Mouse (Mus musculus) lung, postnatal 4 days (tissue): ENCODE results near the gene Foxred1.

ENCODE experiments used
- DNase-seq, 2 experiments: peaks; one replicate each; pipeline ENCODE4 v3.0.0; 2021

Gene Foxred1

DNA sequence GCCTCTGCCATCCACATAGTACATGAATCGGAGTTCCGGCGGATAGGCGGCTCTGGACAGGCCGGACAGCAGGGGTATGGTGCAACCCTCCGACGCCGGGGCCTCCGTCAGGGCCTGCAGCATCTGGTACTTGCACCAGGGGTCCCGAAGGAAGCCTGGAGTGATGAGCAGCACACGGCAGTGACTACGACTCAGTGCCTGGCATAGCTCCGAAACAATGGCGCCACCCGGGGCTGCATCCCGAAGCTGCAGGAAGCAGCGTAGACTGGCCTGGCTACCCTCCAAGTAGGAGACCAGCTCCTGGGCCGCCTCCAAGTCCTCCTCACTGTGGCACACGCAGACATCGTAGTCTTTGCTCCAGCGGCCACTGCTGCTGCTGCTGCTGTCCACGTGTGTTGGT, 22.2 kb downstream of the Foxred1 start:
- peak; percentile 62 to 75 for DNase-seq

DNA sequence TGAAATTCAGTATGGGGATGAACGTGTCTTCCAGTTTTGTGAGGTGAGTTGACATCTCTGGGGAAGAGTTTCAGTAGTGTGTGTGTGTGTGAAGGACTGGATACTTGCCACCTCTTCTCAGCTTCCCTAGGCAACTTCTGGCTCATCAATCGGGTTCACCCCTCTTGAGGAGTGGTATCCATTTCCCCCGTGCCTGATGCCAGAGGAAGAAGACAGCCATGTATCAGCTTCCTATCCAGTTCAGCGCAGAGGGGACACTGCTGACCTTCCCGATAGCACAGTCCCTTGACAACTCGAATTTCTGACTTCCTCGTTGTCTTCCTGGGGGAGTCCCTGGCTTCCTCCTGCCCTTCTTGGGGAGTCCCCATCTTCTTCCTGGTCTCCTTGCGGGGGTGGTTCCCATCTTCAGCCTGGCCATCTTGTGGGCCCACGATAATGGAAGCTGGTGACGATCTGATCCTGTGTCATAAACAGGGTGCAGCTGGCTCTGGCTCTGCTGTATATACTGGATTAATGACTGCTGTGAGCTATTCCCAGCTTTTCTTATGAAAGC, 23.4 kb downstream of the Foxred1 start:
- DNase-seq: peak; percentile 25 to 74

DNA sequence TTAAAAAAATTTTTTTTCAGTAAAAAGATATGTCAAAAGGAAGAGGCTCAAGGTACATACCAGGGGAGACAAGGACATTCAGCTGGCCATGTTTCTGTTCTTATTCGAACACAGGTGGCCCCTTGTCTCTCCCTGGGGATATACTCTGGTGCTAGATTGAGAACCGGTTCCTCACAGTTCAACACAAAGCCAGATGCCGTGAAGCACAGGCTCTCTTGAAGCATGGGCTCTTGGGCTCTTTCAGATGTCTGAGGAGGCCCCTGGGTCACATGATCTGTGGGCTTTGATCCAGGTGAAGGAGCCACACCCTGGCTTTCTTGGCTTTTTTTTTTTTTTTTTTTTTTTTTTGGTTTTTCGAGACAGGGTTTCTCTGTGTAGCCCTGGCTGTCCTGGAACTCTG, 24.4 kb downstream of the Foxred1 start:
- DNase-seq: no peak

DNA sequence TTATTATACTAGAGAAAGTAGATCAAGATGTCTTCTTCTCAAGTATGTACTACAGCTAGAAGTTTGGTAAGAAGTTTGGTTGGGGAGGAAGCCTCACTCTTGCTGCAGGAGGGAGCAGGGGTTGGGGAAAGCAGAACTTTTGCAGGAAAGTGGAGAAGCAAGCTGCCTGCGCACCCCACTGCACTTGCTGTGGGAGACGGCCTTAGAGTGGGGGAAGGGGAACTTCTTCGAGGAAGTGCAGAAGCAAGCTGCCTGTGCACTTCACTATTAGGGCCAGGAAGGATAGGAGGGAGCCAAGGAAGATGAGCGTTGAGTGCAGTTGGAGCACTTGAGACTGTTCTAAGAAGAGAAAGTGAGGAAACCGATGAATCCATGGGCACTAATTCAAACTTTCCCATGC, 27.5 kb downstream of the Foxred1 start:
- DNase-seq: no peak

DNA sequence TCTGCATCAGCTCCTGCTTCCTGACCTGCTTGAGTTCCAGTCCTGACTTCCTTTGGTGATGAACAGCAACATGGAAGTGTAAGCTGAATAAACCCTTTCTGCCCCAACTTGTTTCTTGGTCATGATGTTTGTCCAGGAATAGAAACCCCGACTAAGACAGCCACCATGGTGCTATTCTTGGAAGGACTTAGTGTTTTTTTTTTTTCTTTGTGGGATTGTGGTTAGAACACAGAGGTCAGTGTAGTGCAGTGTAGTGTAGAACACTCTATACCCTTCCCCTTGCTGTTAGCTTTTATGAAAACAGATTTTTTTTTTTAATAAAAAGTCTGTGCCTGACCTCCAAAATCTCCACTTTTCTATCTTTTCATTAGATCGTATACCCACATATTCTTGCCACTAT, 28.0 kb downstream of the Foxred1 start:
- DNase-seq: no peak

DNA sequence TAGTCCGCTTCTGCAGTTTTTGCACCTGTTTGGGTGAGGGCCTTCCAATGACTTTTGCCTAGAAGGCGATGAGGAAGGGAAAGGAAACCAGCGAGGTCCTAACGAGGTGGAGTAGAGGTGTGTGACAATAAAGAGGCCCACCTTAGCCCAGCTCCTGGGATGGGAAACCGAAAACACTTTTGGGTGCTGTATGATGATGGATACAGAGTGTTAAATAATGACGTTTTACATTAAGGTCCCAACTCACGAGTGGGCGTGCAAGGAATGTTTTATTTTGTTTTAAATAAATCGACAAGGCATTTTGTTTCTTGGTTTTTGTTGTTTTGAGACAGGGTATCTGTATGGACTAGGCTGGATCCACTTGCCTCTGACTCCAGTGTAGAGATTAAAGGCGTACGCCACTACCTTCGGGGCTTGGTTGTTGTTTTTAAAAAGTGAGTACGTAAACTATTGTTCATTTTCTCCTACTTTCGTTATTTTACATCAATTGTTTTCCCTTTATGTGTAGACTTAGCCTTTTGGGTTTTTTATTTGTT, 34.7 kb downstream of the Foxred1 start:
- DNase-seq: no peak

DNA sequence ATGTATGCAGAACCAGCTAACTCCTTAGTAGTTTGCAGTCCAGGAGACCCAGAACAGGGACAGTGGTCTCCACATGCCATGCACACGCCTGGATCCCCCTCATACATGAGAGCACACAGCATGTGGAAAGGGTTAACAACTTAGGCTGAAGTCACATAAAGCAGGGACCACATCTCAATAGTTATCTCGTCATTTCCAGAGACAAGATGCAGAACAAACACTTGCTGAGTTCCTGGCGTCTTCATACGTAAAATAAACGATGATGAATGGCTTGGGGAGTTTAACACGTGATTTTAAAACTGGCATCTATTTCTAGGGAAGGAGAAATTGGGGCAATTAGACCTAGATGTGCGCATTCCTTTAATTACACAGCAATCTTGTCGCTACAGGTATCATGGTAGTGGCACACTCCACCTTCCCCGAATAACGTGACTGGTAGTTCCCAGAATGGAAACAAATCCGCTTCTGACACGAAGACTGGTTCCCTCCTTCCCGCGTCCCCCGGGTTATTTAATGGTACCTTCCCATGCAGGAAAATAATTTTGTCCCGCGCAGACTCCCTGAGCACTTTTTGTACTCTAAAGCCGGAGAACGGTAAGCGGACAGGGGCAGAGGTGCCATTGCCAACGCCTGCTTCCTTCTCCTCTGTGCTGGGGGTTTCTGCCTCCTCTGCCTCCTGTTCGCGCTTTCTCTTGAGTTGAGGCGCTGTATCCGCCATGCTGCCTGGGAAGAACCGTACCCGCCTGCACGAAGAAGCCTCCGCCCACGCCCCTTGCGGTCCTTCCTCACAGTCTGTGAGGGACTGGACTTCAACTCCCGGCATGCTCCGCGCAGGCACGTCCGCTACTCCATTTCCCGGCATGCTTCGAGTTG, 35.4 kb downstream of the Foxred1 start, which contains the start of gene Dcps:
TSS of gene Dcps (minus strand) at position 811 of the 873 bp plus-strand sequence.
- peak; percentile 93 to 94 for DNase-seq

DNA sequence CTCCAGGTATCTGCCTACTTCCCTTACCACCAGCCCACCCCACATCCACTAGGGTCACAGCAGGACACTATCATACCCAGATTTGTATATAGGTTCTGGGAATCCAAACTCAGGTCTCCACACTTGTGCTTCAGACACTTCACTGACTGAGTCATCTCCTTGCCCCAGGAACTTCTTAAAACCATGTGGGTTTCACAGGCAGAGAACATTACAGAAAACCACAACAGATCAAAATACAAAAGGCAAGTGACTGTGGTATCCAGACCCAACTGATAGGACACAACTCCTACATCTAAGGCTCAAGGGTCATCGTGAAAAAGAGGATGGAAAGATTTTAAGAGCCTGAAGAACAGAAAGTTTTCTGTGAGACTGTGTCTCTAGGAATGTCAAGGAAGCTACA, 37.5 kb downstream of the Foxred1 start:
- no peak for DNase-seq

DNA sequence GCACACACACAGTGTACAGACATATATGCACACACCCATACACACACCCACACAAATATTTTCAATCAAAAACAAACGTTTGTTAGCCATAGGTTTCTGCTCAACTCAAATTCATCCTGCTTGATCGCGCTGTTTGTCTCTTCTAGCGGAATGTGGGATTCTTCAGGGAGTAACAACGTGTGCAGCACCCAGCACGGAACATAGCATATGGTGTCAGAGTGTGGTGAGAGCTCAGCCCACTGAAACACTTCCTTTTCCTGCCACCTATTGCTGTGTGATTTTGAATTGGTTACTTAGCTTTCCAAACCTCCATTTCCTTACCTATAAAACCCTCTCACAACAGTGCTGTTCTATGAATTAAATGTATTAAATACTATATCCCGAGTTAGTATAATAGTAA, 40.8 kb downstream of the Foxred1 start:
- DNase-seq: no peak

DNA sequence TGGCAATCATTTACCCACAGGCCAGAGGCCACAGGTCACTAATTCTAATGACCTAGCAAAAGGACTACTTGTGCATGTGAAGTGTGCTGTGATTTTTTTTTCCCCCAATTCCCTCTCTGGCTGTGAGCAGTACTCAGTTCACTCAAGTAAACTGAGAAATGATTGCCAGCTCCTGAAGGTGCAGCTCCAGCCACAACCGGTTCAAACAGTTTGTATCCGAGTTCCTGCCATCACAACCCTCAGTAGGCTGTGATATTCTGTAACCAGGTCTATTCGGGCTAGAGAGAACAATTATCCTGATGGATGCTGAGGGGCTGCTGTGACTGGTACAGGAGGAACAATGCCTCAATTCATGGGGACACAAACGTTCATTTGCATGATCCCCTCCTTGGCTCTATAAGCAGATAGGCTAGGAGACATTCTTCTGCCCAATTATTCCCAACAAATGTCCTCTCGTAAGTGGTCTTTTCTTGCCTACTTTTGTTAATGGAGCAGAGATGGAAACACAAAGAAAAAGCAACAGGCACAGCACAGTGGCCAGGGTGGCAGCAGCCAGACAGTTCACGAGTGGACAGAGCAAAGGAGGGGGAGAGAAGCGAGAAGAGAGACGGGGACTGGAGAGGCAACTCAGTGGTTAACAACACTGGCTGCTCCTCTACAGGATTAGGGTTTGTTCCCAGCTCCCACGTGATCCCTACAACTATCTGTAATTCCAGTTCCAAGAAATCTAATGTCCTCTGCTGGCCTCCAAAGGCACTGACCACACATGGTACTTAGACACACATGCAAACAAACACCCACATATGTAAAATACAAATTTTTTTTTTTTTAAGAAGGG, 43.8 kb downstream of the Foxred1 start:
- no peak for DNase-seq

DNA sequence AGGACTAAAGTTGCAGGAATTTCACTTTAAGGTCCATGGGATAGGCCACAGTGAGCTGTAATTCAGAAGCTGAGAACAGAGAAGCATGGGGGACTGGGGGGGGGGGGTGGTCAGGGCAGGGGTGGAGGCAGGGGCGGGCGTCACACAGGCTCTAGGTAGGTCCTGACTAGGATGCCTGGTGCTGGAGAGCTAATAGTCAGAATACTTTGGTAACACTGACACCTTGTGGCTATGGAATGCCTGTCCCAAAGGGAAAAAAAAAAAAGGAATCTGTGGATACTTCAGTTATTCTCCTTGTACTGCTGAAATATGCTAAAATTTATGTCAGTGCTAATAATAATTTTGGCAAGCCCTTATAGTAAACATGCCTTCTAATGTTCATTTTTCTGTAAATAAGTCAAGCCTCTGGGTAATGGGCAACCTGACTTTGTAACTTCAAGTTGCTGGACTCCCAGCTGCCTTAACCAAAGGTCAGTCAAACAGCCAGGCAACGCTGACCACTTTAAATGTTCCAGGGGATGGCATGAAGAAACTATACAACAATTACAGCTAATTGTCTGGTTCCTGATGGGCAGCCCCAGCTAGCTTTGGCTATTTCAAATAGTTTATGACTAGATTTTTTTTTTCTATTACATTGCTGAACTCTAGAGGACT, 44.6 kb downstream of the Foxred1 start:
- peak in 1 of 2 experiments; percentile 31 for DNase-seq

DNA sequence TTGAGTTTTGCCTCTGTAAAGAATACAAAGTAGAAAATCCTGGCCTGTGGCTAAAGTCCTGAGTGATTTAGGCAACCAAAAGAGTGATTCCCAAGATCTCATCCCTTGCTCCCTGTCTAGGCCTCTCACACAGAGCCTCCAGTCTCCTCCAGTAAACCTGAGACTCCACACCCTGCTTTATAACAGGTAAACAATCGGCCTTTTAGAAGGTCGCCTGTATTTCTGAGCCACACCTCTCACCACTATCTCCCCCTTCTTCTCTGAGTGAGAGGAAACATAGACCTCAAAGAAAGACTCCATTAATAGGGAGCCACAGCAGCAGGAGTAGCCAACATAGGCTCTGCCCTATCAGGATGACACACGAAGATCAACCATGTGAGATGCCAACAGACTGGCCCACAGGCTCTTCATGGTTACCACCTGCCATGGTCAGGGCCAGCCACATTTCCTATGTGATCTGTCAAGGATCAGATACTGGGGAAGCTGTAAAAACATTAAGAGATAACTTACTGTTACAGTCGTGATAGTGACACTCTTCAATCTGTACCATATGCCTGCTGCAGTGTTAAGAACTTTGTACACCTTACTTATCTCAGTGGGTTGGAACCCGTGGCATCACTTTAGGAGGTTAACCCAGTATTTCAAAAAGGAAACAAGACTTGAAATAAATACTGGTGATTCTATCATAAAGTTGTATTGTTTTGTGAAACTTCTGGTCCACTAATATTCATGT, 46.5 kb downstream of the Foxred1 start:
- DNase-seq: no peak

DNA sequence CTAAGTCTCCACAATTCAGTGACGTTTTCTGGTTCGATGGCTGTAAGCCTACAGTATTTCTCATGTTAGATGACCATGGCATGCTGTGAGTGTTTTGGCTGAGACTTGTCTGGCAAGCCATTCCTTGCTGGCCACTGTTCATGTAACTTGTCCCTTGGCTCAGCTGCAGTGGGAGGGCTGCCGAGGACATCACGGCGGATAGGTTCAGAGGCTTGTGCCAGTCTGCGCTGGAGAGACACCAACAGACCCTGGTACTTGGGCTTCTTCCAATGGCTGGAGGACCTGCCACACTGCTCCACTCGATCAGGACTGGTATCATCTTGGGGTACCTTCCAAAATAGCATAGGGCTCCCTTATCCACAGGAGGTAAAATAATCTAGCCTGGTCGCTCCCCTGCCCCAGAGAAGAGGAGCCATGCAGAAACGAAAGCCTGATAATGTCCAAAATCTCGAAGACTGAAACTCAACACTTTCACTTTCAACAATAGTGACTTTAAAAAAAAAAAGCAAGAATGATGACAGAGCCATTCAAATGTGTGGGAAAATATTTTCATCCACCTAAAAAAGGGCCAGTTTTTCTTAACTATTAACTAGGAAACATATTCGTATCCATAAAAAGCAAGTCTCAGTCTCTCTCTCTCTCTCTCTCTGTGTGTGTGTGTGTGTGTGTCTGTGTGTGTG, 47.7 kb downstream of the Foxred1 start:
- DNase-seq: peak; percentile 27 to 57

DNA sequence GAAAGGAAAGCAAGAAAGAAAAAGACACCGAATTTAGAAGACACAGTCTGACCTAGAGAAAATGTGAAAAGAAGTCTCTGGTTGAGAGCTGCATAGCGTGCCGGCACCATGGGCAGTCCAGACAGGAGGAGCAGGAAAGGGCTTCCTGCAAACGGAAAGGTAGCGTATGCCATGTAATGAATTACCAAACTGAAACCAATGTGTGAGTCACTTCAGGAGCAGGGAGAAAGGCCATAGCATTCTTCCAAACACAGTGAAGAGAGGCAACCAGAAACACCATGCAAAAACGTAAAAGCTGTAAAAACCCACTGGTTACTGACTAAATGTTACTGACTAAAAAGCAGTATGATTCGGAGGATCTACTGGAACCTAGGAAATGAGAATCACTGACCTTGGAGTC, 49.1 kb downstream of the Foxred1 start:
- DNase-seq: no peak

DNA sequence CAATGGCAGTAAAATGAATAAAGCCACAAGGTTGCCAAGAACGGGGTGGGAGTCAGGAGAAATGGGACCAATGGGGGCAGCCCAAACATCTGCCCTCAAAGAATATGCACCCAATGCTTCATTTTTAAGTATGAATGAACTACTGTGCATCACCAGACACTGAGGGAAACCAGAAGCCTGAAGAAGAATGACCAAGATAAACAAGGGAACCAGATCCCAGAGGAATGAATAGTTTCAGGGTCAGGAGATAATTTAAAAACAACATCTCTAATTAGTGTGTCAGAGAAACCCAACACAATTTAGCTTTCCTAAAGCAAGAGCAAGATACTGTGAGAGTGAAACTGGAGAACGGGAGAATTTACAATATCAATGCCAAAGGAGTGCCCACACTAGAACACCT, 50.2 kb downstream of the Foxred1 start:
- DNase-seq: no peak

DNA sequence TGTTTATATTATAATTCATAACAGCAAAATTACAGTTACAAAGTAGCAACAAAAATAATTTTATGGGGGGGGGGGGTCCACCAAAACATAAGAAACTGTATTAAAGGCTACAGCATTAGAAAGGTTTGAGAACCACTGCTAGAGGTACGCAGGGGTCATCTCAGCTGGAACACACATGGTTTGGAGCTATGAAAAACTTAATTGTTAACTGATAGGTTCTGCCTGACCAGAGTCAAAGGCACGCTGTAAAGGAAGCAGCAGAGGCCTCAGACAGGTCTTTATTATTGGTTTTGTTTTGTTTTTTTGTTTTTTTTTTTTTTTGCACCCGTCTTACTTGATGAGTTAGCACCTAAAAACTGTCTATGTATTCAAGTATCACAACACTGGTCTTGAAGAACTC, 52.4 kb downstream of the Foxred1 start:
- DNase-seq: no peak

DNA sequence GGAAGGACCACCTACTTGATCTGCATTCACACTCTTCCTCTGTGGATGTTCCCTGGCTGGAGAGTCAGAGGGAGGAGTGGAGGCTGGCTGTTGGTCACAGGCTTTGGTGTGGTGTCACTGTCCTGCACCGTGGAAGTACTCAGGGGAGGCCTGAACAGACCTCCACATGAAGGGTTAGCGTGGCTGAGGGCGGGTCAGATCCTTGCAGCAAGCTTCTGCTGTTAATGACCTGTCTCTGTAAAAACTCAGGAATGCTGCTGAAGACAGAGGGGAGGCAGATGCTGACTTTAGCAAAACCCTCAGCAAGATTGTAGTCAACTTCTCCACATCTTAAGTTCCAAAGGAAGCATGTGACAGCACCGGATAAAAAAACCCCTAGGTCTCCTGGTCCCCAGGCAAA, 54.0 kb downstream of the Foxred1 start:
- peak; percentile 24 to 58 for DNase-seq

DNA sequence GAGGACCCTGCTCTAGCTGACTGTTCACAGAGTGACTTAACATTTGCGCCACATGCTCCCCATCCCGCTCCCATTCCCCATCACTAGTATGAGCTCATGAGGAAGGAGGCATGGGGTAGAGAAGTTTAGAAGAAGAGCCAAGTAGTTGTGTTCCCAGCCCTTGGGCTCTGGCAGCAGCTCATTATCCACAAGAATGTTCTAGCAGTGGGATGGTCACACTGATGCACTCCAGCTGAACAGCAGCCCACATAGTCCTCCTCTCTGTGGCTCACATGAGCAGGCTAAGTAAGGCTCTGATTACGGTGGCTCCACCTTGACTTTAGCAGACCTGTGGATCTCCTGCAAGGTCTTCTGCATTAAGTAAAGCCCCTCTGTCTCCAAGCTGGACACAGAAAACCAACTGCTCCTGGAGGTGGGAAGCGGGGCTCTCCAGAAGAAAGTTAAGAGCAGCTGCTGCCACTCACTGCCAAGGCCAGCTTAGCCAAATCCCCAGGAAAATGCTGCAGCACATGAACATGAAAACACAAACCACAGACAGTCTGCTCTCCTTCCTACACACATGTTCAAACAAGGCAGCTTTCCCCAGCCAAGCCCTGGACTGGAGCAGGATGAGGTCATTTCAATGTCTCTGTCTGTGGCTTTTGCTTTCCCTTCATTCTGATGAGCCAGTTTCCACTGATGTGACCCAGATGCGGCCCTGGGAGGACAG, 54.7 kb downstream of the Foxred1 start:
- DNase-seq: peak; percentile 48 to 85
